In genomic region chr7:84409896-84410521, GRCm38 (mm10) we compare ENCODE assay signal across 8 mouse cellular contexts. TPM values are rescaled to one million over a fixed set of nuclear protein-coding genes. Genes with fewer than 3 reads are reported as not detected.
A peak's percentile ranks its signal among the peaks of the same experiment; 100 is the strongest.
DNase-seq lines count a peak whose midpoint lies in the region; ATAC-seq and TF ChIP-seq lines count a peak whose summit lies in the region.

Gene Arnt2 (minus strand): TSS chr7:84410176.

- DNase-seq in lung, adult 18-20 months, result no peak
- peak; percentile 86 for DNase-seq in embryo, embryonic 11 days
- peak; percentile 0 to 4 for DNase-seq in heart, postnatal 10 days
- DNase-seq in layer of hippocampus, adult 2 months (ENCODE audit: low spot score in 2 of 2), result peak; percentile 68 to 76
- DNase-seq in liver, postnatal 0 days, result no peak
- peak; percentile 81 for DNase-seq in right cerebral cortex, adult 18-20 months
- no peak for DNase-seq in spleen, postnatal 36 days (ENCODE audit: low spot score in 2 of 2)

- H3K4me2 ChIP-seq in lung, embryonic 15.5 days, result peak within 1 kb of the TSS; percentile 88
- H3K4me2 ChIP-seq in liver, postnatal 0 days (ENCODE audit: low read depth, low read length), result peak within 1 kb of the TSS; percentile 59

- under 1% methylated on average over 55 of the region's 69 CpGs for whole genome bisulfite sequencing in lung, embryonic 15.5 days
- 3% methylated on average over 32 of the region's 69 CpGs for WGBS in liver, postnatal 0 days (ENCODE audit: insufficient replicate concordance)

- intact Hi-C loops in heart, postnatal 10 days (cut with DNase I), result no loop called here

- H3K4me1 ChIP-seq in lung, embryonic 15.5 days, result peaks cover 14% of the 10 kb centered on the region
- peaks cover 3% of the 10 kb centered on the region for H3K4me1 ChIP-seq in liver, postnatal 0 days (ENCODE audit: insufficient read depth)

- peak within 1 kb of the TSS; percentile 70 for H3K4me3 ChIP-seq in lung, embryonic 15.5 days
- H3K4me3 ChIP-seq in layer of hippocampus, adult 2 months, result peak within 1 kb of the TSS; percentile 91
- peak within 1 kb of the TSS; percentile 37 for H3K4me3 ChIP-seq in liver, postnatal 0 days (ENCODE audit: low read depth, low read length)

- peak within 1 kb of the TSS; percentile 84 for H3K27ac ChIP-seq in lung, embryonic 15.5 days
- H3K27ac ChIP-seq in layer of hippocampus, adult 2 months, result peak within 1 kb of the TSS; percentile 99
- no peak within 1 kb of the TSS for H3K27ac ChIP-seq in liver, postnatal 0 days (ENCODE audit: low read depth)

- H3K9ac ChIP-seq in lung, embryonic 15.5 days, result peak within 1 kb of the TSS; percentile 74
- H3K9ac ChIP-seq in liver, postnatal 0 days (replicated peaks), result no peak within 1 kb of the TSS

- no peaks in the 10 kb centered on the region; the same call in 1 of the 2 replicates for H3K27me3 ChIP-seq in lung, embryonic 15.5 days
- peaks cover 40% of the 10 kb centered on the region for H3K27me3 ChIP-seq in liver, postnatal 0 days (ENCODE audit: insufficient read depth, low read length)

- TF ChIP-seq CTCF in layer of hippocampus, adult 2 months (conservative IDR thresholded peaks at IDR 0.05), result peak; percentile 55
- no peak for TF ChIP-seq CTCF in liver, postnatal 0 days (IDR thresholded peaks at IDR 0.05; ENCODE audit: low read depth)

- H3K9me3 ChIP-seq in lung, embryonic 15.5 days, result no peaks in the 10 kb centered on the region
- no peaks in the 10 kb centered on the region for H3K9me3 ChIP-seq in liver, postnatal 0 days (ENCODE audit: low read length)

- TF ChIP-seq EP300 in liver, postnatal 0 days (IDR thresholded peaks at IDR 0.05; ENCODE audit: low read depth), result no peak

- no peaks in the 10 kb centered on the region for H3K36me3 ChIP-seq in lung, embryonic 15.5 days
- no peaks in the 10 kb centered on the region for H3K36me3 ChIP-seq in liver, postnatal 0 days (replicated peaks; ENCODE audit: insufficient read depth, low read length)

- ATAC-seq in lung, embryonic 15.5 days (ENCODE audit: borderline replicate concordance, extremely low read depth, low FRiP score, low TSS enrichment), result peak; percentile 80
- ATAC-seq in liver, postnatal 0 days, result no peak

RNA-seq across cellular contexts. Expression of gene Arnt2, which starts in this region (rescaled TPM):
- 8.4 and 8.7 TPM in 2 replicates for polyA plus RNA-seq in lung, embryonic 15.5 days (2015; fragmentation: Nextera tagmentation; extraction: Ambion mirVana)
- 1 to 10 TPM; 1.5 to 1.7 TPM for total RNA-seq in heart, postnatal 10 days (2021)
- 100 to 1,000 TPM; 146 to 163 TPM for total RNA-seq in layer of hippocampus, adult 2 months (2021)
- polyA plus RNA-seq in liver, postnatal 0 days (2015; fragmentation: Nextera tagmentation; extraction: Ambion mirVana), result 0.17 TPM in 1 of 2 replicates, not detected in the other

Comparison
In these comparisons a context has a peak if more than half of its experiments do, and no peak if none do; other contexts are left out.
1. RNA of gene Arnt2 (total RNA-seq): 146 to 163 TPM in layer of hippocampus, adult 2 months; 1.5 to 1.7 TPM in heart, postnatal 10 days; every median in the first group is over 10 times any median in the second.
2. H3K4me3 ChIP-seq: peak in every context shown above with its lines; median percentile 91 in layer of hippocampus, adult 2 months; 70 in lung, embryonic 15.5 days; 37 in liver, postnatal 0 days.
3. DNase-seq: peak in embryo, embryonic 11 days (single experiment), heart, postnatal 10 days (2 of 2), layer of hippocampus, adult 2 months (2 of 2) and right cerebral cortex, adult 18-20 months (single experiment); none in lung, adult 18-20 months (0 of 2), liver, postnatal 0 days (single experiment) and spleen, postnatal 36 days (0 of 2).